Mouse (Mus musculus) heart, embryonic 13.5 days (tissue): ENCODE data around the gene Ptprj. TPM values are rescaled to one million over a fixed set of nuclear protein-coding genes. Genes with fewer than 3 reads are reported as not detected.

Experiments
- ATAC-seq: fragments of 200-750 bp; cut with Nextera tagmentation; 2 replicates; pipeline ENCODE4 v1.8.0; 2017; ENCODE audit warnings: moderate TSS enrichment; ENCODE audit not compliant: insufficient number of reproducible peaks, low FRiP score, low TSS enrichment; ENCODE audit errors: extremely low read depth
- H3K27ac ChIP-seq: fragments of 300-500 bp; sonication (generic); replicated peaks from 2 replicates; pipeline ENCODE4 v1.5.1; 2015; ENCODE audit warnings: moderate library complexity, mild to moderate bottlenecking, inconsistent platforms
- H3K27me3 ChIP-seq: fragments of 300-500 bp; sonication (generic); replicated peaks from 2 replicates; pipeline ENCODE4 v1.6.1; 2015; ENCODE audit warnings: mild to moderate bottlenecking, inconsistent platforms
- H3K36me3 ChIP-seq: fragments of 300-500 bp; sonication (generic); 2 replicates; pipeline ENCODE4 v1.6.1; 2015; ENCODE audit warnings: mild to moderate bottlenecking, inconsistent platforms
- H3K4me1 ChIP-seq: fragments of 300-500 bp; sonication (generic); 2 replicates; pipeline ENCODE4 v1.6.1; 2015; ENCODE audit warnings: inconsistent platforms
- H3K4me2 ChIP-seq: fragments of 300-500 bp; sonication (generic); 2 replicates; pipeline ENCODE4 v1.6.1; 2015; ENCODE audit warnings: inconsistent platforms, mild to moderate bottlenecking, moderate library complexity
- H3K4me3 ChIP-seq: fragments of 300-500 bp; sonication (generic); 2 replicates; pipeline ENCODE4 v1.5.1; 2015; ENCODE audit warnings: moderate library complexity, mild to moderate bottlenecking, inconsistent platforms
- H3K9ac ChIP-seq: fragments of 300-500 bp; sonication (generic); 2 replicates; pipeline ENCODE4 v1.6.1; 2015; ENCODE audit warnings: inconsistent platforms, mild to moderate bottlenecking, moderate library complexity
- H3K9me3 ChIP-seq: fragments of 300-500 bp; sonication (generic); 2 replicates; pipeline ENCODE4 v1.6.1; 2016; ENCODE audit warnings: inconsistent platforms
- WGBS: fragments of 180-500 bp; shearing (Covaris S2); methylation state at CpG from one replicate; pipeline ENCODE4 v1.1.7; 2015; ENCODE audit warnings: mixed read lengths; 5-methylcytosine and 5-hydroxymethylcytosine counted together
- polyA plus RNA-seq: library from polyadenylated mRNA; unstranded; fragments of >200 nt; fragmentation: Nextera tagmentation; extraction: Ambion mirVana; gene quantifications from 2 replicates; pipeline ENCODE4 v1.2.1, GENCODE M21; 2015

Ptprj gene
- polyA plus RNA-seq, 1 experiment from 2014 or later, result 1.3 TPM

DNA sequence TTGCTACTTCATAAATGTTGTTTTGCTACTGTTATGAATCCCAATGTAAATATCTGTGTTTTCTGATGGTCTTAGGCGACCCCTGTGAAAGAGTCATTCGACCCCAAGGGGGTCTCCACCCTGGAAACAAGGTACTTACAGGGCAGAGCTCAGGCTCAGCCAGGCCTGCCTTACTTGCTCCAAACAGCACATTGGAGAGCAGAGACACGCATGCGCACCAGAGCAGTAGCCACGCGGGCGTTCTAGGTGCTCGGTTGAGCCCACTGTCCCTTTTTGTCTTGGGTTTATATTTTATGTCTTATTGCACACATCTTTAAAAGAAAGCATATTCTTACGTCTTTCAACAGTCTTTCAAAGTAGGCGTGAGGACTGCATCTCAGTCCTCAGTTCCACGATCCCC is 22.1 kb downstream of the Ptprj start:
- H3K4me1 ChIP-seq, result peaks cover 29% of the 10 kb centered on the region
- no peak for ATAC-seq
- no peak overlapping the region for H3K27ac ChIP-seq
- WGBS, result 84% methylated on average over 11 of the region's 11 CpGs
- H3K36me3 ChIP-seq, result no peaks in the 10 kb centered on the region
- no peak overlapping the region for H3K9ac ChIP-seq
- H3K4me2 ChIP-seq, result no peak overlapping the region
- H3K4me3 ChIP-seq, result no peak overlapping the region
- no peaks in the 10 kb centered on the region for H3K27me3 ChIP-seq
- no peaks in the 10 kb centered on the region for H3K9me3 ChIP-seq

GRCm38 (mm10) chr2:90557913-90558312 is 22.5 kb downstream of the Ptprj start:
- H3K27ac ChIP-seq, result no peak overlapping the region
- no peak overlapping the region for H3K9ac ChIP-seq
- no peak overlapping the region for H3K4me3 ChIP-seq
- H3K4me2 ChIP-seq, result no peak overlapping the region
- H3K9me3 ChIP-seq, result no peaks in the 10 kb centered on the region
- H3K4me1 ChIP-seq, result peaks cover 29% of the 10 kb centered on the region
- no peak for ATAC-seq
- WGBS, result 75% methylated on average over 3 of the region's 3 CpGs
- no peaks in the 10 kb centered on the region for H3K36me3 ChIP-seq
- H3K27me3 ChIP-seq, result no peaks in the 10 kb centered on the region

GRCm38 (mm10) chr2:90555744-90556143 is 24.7 kb downstream of the Ptprj start:
- H3K36me3 ChIP-seq, result no peaks in the 10 kb centered on the region
- ATAC-seq, result no peak
- 77% methylated on average over 5 of the region's 5 CpGs for WGBS

DNA sequence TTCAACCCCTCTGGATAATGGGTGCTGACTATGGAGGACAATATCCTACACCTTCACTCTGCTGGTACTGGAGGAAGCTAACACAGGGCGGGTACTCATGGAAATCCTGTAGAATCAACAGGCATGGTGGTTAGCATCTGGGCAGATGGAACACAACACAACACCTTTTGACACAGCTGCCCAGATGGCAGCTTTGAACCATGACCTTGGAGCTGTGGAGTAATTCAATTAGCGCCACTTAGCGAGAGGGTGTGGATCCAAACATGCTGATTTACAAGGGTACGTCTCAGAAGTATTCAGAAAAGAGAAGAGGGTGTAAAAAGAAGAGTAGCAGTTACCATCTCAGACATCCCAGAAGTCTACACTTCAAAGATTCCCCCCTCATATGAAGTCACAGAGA is 25.6 kb downstream of the Ptprj start:
- H3K9me3 ChIP-seq, result no peaks in the 10 kb centered on the region
- no peak overlapping the region for H3K27ac ChIP-seq
- no peaks in the 10 kb centered on the region for H3K36me3 ChIP-seq
- no peak overlapping the region for H3K4me3 ChIP-seq
- H3K9ac ChIP-seq, result no peak overlapping the region
- no peak overlapping the region for H3K4me2 ChIP-seq
- peaks cover 11% of the 10 kb centered on the region for H3K4me1 ChIP-seq
- H3K27me3 ChIP-seq, result no peaks in the 10 kb centered on the region
- 84% methylated on average over 4 of the region's 4 CpGs for WGBS
- no peak for ATAC-seq

More at GRCm38 (mm10) chr2:90555744-90556143, 24.7 kb downstream of the Ptprj start:
- Histone ChIP-seq H3K4me3 (no peak overlapping the region), H3K9ac (no peak overlapping the region), H3K9me3 (no peaks in the 10 kb centered on the region), H3K4me2 (no peak overlapping the region), H3K27me3 (no peaks in the 10 kb centered on the region), H3K27ac (no peak overlapping the region), H3K4me1 (peaks cover 16% of the 10 kb centered on the region)

- Histone ChIP-seq H3K36me3 (no peaks in the 10 kb centered on the region), H3K27ac (no peak overlapping the region), H3K9ac (no peak overlapping the region), H3K9me3 (no peaks in the 10 kb centered on the region), H3K4me2 (no peak overlapping the region), H3K27me3 (no peaks in the 10 kb centered on the region), H3K4me1 (peaks cover 10% of the 10 kb centered on the region; the same call in 1 of the 2 replicates), H3K4me3 (no peak overlapping the region)
- no peak for ATAC-seq
- WGBS, result 75% methylated on average over 4 of the region's 4 CpGs
Observed at GRCm38 (mm10) chr2:90553861-90554260, 26.6 kb downstream of the Ptprj start.

- no peak overlapping the region for H3K4me3 ChIP-seq
- no peak overlapping the region for H3K9ac ChIP-seq
- peaks cover 14% of the 10 kb centered on the region; the same call in 1 of the 2 replicates for H3K4me1 ChIP-seq
- H3K9me3 ChIP-seq, result no peaks in the 10 kb centered on the region
- ATAC-seq, result no peak
- H3K36me3 ChIP-seq, result no peaks in the 10 kb centered on the region
- H3K27me3 ChIP-seq, result no peaks in the 10 kb centered on the region
- H3K27ac ChIP-seq, result no peak overlapping the region
- 73% methylated on average over 6 of the region's 6 CpGs for WGBS
- no peak overlapping the region for H3K4me2 ChIP-seq
Observed at GRCm38 (mm10) chr2:90550656-90551055, 29.8 kb downstream of the Ptprj start.

DNA sequence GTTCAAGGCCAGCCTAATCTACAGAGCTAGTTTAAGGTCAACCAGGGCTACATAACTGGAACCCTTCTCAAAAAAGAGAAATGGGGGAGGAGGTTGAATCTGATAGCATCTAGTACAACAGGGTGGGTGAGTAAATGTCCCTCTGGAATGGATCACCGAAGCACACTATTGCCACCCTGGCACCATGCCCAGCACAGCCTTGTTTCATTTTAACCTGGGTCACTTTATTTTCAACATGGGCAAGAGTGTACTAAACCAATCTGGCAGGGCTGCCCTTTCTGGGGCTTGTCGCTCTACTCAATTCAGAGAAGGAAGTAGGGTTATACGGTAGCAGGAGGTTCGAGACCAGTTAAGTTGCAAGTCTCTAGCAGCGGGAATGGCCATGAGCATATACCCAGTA is 31.9 kb downstream of the Ptprj start:
- 77% methylated on average over 5 of the region's 5 CpGs for WGBS
- no peak overlapping the region for H3K4me3 ChIP-seq
- H3K9ac ChIP-seq, result no peak overlapping the region

DNA sequence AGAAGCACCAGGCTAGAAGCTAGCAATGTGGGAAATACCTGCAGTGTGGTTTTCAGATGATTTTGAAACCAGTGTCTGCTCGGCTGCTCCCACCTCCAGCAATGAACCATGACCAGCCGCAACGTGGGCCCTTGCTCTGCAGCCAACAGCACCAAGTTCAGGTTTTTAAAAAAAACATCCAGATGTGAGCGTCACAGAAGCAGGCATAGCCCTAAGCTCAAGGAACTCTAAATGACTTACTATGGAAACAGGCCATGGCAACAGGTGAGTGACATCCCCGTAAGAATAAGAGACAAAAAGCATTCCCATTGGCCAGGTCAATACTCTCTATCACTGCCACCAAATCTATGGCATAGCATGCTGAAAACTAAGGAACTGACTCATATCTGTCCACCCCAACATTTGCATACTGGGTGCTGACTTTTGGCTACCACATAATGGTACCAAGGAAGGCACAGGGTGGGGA is 33.3 kb downstream of the Ptprj start:
- H3K9ac ChIP-seq, result no peak overlapping the region
- no peaks in the 10 kb centered on the region for H3K9me3 ChIP-seq
- H3K4me3 ChIP-seq, result no peak overlapping the region
- no peak overlapping the region for H3K27ac ChIP-seq
- H3K4me2 ChIP-seq, result no peak overlapping the region
- H3K36me3 ChIP-seq, result no peaks in the 10 kb centered on the region
- no peaks in the 10 kb centered on the region for H3K27me3 ChIP-seq
- no peak for ATAC-seq
- 86% methylated on average over 5 of the region's 5 CpGs for WGBS
- H3K4me1 ChIP-seq, result 0 out of 2 replicates have a peak, but pooled peaks cover 8% of the 10 kb centered on the region

More for the DNA sequence above, 31.9 kb downstream of the Ptprj start:
- H3K4me2 ChIP-seq, result no peak overlapping the region
- H3K27me3 ChIP-seq, result no peaks in the 10 kb centered on the region
- no peaks in the 10 kb centered on the region for H3K36me3 ChIP-seq
- no peak for ATAC-seq
- no peaks in the 10 kb centered on the region for H3K9me3 ChIP-seq
- no peak overlapping the region for H3K27ac ChIP-seq
- H3K4me1 ChIP-seq, result 0 out of 2 replicates have a peak, but pooled peaks cover 8% of the 10 kb centered on the region

GRCm38 (mm10) chr2:90545261-90545660 is 35.2 kb downstream of the Ptprj start:
- Histone ChIP-seq H3K9me3 (no peaks in the 10 kb centered on the region), H3K36me3 (no peaks in the 10 kb centered on the region), H3K9ac (no peak overlapping the region), H3K27ac (no peak overlapping the region), H3K4me2 (no peak overlapping the region), H3K4me1 (0 out of 2 replicates have a peak, but pooled peaks cover 4% of the 10 kb centered on the region), H3K4me3 (no peak overlapping the region), H3K27me3 (no peaks in the 10 kb centered on the region)
- no peak for ATAC-seq
- 77% methylated on average over 5 of the region's 5 CpGs for WGBS

- no peaks in the 10 kb centered on the region for H3K36me3 ChIP-seq
- H3K27me3 ChIP-seq, result no peaks in the 10 kb centered on the region
- H3K4me2 ChIP-seq, result no peak overlapping the region
- ATAC-seq, result no peak
- H3K4me1 ChIP-seq, result 0 out of 2 replicates have a peak, but pooled peaks cover 4% of the 10 kb centered on the region
- H3K9ac ChIP-seq, result no peak overlapping the region
- H3K27ac ChIP-seq, result no peak overlapping the region
- 97% methylated on average over 3 of the region's 3 CpGs for WGBS
- H3K4me3 ChIP-seq, result no peak overlapping the region
- H3K9me3 ChIP-seq, result no peaks in the 10 kb centered on the region
Observed at GRCm38 (mm10) chr2:90543989-90544388, 36.5 kb downstream of the Ptprj start.

- Histone ChIP-seq H3K4me1 (no peaks in the 10 kb centered on the region), H3K36me3 (no peaks in the 10 kb centered on the region), H3K27me3 (no peaks in the 10 kb centered on the region), H3K27ac (no peak overlapping the region), H3K4me3 (no peak overlapping the region), H3K9me3 (no peaks in the 10 kb centered on the region), H3K9ac (no peak overlapping the region), H3K4me2 (no peak overlapping the region)
- 84% methylated on average over 6 of the region's 6 CpGs for WGBS
- no peak for ATAC-seq
Observed at GRCm38 (mm10) chr2:90543106-90543702, 37.2 kb downstream of the Ptprj start.

DNA sequence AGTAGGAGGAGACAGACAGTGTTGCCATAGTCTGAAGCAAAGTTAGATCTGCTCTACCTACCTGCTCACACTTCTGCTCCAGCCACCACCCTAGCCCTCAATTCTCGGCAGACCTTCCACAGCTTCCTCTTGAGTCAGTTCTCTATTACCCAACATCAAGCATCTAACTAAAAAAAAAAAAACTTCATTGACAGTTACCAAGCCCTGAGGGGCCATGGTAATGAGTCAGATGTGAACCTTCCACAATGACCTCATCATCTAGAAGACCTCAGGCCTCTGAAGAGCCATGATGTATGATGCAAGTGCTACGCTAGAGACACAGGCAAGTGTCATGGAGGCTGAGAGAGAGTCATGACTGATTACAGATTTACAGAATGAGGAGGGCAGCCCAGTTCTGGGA is 37.8 kb downstream of the Ptprj start:
- Histone ChIP-seq H3K4me3 (no peak overlapping the region), H3K4me2 (no peak overlapping the region), H3K9me3 (no peaks in the 10 kb centered on the region), H3K9ac (no peak overlapping the region), H3K36me3 (no peaks in the 10 kb centered on the region), H3K27ac (no peak overlapping the region), H3K4me1 (no peaks in the 10 kb centered on the region), H3K27me3 (no peaks in the 10 kb centered on the region)
- no peak for ATAC-seq
- 88% methylated on average over 2 of the region's 2 CpGs for WGBS
